Mouse (Mus musculus): ENCODE data around the gene Ttll1. TPM values are rescaled to one million over a fixed set of nuclear protein-coding genes. Genes with fewer than 3 reads are reported as not detected.

Gene Ttll1
- polyA plus RNA-seq, 1 experiment from 2014 or later: 64.1 TPM

- Histone ChIP-seq H3K27ac (no peak overlapping the region), H3K36me3 (no peaks in the 10 kb centered on the region), H3K9ac (no peak overlapping the region), H3K4me1 (peaks cover 13% of the 10 kb centered on the region), H3K27me3 (no peaks in the 10 kb centered on the region), H3K4me3 (no peak overlapping the region), H3K4me2 (replicated peaks) (no peak overlapping the region), H3K9me3 (replicated peaks) (no peaks in the 10 kb centered on the region)
- ATAC-seq (ENCODE audit: low FRiP score): no peak
- 71% methylated on average over 6 of the region's 6 CpGs for WGBS
Measured at GRCm38 (mm10) chr15:83444425-83444824, 66.3 kb downstream of the Ttll1 start.

- H3K9me3 ChIP-seq (replicated peaks): no peaks in the 10 kb centered on the region
- no peak for ATAC-seq (ENCODE audit: low FRiP score)
- no peaks in the 10 kb centered on the region for H3K27me3 ChIP-seq
- H3K4me3 ChIP-seq: no peak overlapping the region
- H3K9ac ChIP-seq: no peak overlapping the region
- WGBS: 91% methylated on average over 4 of the region's 4 CpGs
- no peak overlapping the region for H3K27ac ChIP-seq
- no peaks in the 10 kb centered on the region for H3K36me3 ChIP-seq
- peaks cover 9% of the 10 kb centered on the region for H3K4me1 ChIP-seq
- no peak overlapping the region for H3K4me2 ChIP-seq (replicated peaks)
Measured at GRCm38 (mm10) chr15:83442495-83443037, 68.1 kb downstream of the Ttll1 start.

GRCm38 (mm10) chr15:83440726-83441125 is 70.0 kb downstream of the Ttll1 start:
- WGBS: 66% methylated on average over 5 of the region's 5 CpGs
- H3K9me3 ChIP-seq (replicated peaks): no peaks in the 10 kb centered on the region
- no peaks in the 10 kb centered on the region for H3K36me3 ChIP-seq
- H3K27ac ChIP-seq: no peak overlapping the region
- H3K9ac ChIP-seq: no peak overlapping the region
- H3K4me3 ChIP-seq: no peak overlapping the region
- no peak for ATAC-seq (ENCODE audit: low FRiP score)
- H3K4me1 ChIP-seq: peaks cover 6% of the 10 kb centered on the region
- H3K27me3 ChIP-seq: no peaks in the 10 kb centered on the region
- H3K4me2 ChIP-seq (replicated peaks): no peak overlapping the region

GRCm38 (mm10) chr15:83436541-83436940 is 74.2 kb downstream of the Ttll1 start:
- Histone ChIP-seq H3K9me3 (replicated peaks) (no peaks in the 10 kb centered on the region), H3K27me3 (no peaks in the 10 kb centered on the region), H3K4me3 (no peak overlapping the region), H3K9ac (no peak overlapping the region), H3K27ac (no peak overlapping the region), H3K4me2 (replicated peaks) (no peak overlapping the region), H3K36me3 (no peaks in the 10 kb centered on the region), H3K4me1 (peaks cover 6% of the 10 kb centered on the region)
- 81% methylated on average over 9 of the region's 9 CpGs for WGBS
- ATAC-seq (ENCODE audit: low FRiP score): no peak

GRCm38 (mm10) chr15:83435324-83436090 is 75.2 kb downstream of the Ttll1 start:
- Histone ChIP-seq H3K9ac (no peak overlapping the region), H3K4me2 (replicated peaks) (no peak overlapping the region), H3K9me3 (replicated peaks) (no peaks in the 10 kb centered on the region), H3K27me3 (no peaks in the 10 kb centered on the region), H3K36me3 (no peaks in the 10 kb centered on the region), H3K4me1 (peaks cover 6% of the 10 kb centered on the region), H3K27ac (no peak overlapping the region), H3K4me3 (no peak overlapping the region)
- 85% methylated on average over 8 of the region's 8 CpGs for WGBS
- no peak for ATAC-seq (ENCODE audit: low FRiP score)

- Histone ChIP-seq H3K36me3 (no peaks in the 10 kb centered on the region), H3K9me3 (replicated peaks) (no peaks in the 10 kb centered on the region), H3K4me2 (replicated peaks) (no peak overlapping the region), H3K9ac (no peak overlapping the region), H3K27me3 (no peaks in the 10 kb centered on the region), H3K4me1 (peaks cover 7% of the 10 kb centered on the region), H3K4me3 (no peak overlapping the region), H3K27ac (no peak overlapping the region)
- WGBS: 78% methylated on average over 4 of the region's 4 CpGs
- no peak for ATAC-seq (ENCODE audit: low FRiP score)
Measured at GRCm38 (mm10) chr15:83434692-83435091, 76.0 kb downstream of the Ttll1 start.

Small RNA genes lying within 50 kb of the gene (microRNA-seq; reads per million reads assigned to microRNA genes)
- not detected for gene Gm24575

Other genes starting within 250 kb of the Ttll1 start
- gene Arfgap3, start 160.6 kb downstream of the Ttll1 start, polyA plus RNA-seq (2016; fragmentation: Nextera tagmentation; extraction: Ambion mirVana): 44.2 and 51.1 TPM in 2 replicates
- gene Pacsin2, start 46.3 kb downstream of the Ttll1 start, polyA plus RNA-seq (2016; fragmentation: Nextera tagmentation; extraction: Ambion mirVana): 46.9 and 47.7 TPM in 2 replicates
- gene Bik, start 16.0 kb upstream of the Ttll1 start, polyA plus RNA-seq (2016; fragmentation: Nextera tagmentation; extraction: Ambion mirVana): 2.0 and 2.1 TPM in 2 replicates
- gene Tspo, start 52.7 kb upstream of the Ttll1 start, polyA plus RNA-seq (2016; fragmentation: Nextera tagmentation; extraction: Ambion mirVana): 19.5 and 21.9 TPM in 2 replicates
- 38.9 and 40.7 TPM in 2 replicates for gene Mcat, start 52.9 kb upstream of the Ttll1 start, polyA plus RNA-seq (2016; fragmentation: Nextera tagmentation; extraction: Ambion mirVana)
- gene Ttll12, start 84.3 kb upstream of the Ttll1 start, polyA plus RNA-seq (2016; fragmentation: Nextera tagmentation; extraction: Ambion mirVana): 44.3 and 45.1 TPM in 2 replicates
- 32.4 and 33.2 TPM in 2 replicates for gene Scube1, start 214.1 kb upstream of the Ttll1 start, polyA plus RNA-seq (2016; fragmentation: Nextera tagmentation; extraction: Ambion mirVana)